ENCODE assay signal across 8 mouse cellular contexts in the genomic region with DNA sequence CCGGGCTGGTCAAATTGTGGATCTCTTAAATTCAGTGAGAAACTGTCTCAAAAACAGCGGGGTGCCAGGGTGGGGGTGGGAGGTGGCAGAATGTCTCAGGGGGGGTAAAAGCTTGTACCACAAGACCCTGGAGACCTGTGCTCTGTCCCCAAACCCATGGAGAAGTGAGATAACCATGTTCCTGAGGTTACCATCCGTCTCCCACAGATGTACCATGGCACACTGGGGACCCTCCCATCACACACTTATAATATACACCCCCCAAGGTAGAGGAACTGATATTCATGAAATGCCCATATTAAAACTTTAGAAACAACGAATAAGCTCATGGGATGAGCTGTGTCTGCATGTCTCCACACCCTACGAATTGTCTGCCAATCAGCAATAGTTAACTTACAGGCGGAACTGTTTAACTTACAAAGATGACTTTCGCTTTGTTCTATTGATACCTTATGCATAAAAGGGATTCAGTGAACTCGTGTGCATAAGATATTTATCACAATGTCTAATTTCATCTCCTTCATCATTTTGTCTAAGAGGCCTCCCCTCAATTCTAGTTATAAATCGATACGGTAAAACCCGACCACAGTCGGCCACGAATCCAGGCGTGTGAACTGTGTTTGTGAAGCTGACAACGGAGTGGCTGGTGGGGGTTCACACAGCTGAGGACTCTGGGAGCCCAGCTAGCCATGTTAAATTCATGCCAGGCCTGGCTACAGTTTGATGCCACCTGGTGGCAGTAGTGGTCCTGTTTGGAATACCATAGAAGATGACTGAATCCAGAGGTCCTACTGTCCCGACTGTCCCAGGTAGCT. TPM values are rescaled to one million over a fixed set of nuclear protein-coding genes. Genes with fewer than 3 reads are reported as not detected.
DNase-seq lines count a peak whose midpoint lies in the region; ATAC-seq and TF ChIP-seq lines count a peak whose summit lies in the region.

No protein-coding gene starts in this region.

- peak overlapping the region; percentile 23; the same call in 1 of the 2 replicates for H3K9ac ChIP-seq in hindbrain, embryonic 11.5 days (ENCODE audit: low read depth, low read length)
- H3K9ac ChIP-seq in lung, postnatal 0 days (replicated peaks; ENCODE audit: low read depth) = no peak overlapping the region; the same call in 1 of the 2 replicates

- peak; percentile 81 for TF ChIP-seq CTCF in lung, postnatal 0 days (IDR thresholded peaks at IDR 0.05)

- H3K27ac ChIP-seq in hindbrain, embryonic 11.5 days (ENCODE audit: low read depth, low read length) = no peak overlapping the region
- H3K27ac ChIP-seq in lung, postnatal 0 days (ENCODE audit: low read length) = no peak overlapping the region

- no peaks in the 10 kb centered on the region for H3K36me3 ChIP-seq in hindbrain, embryonic 11.5 days (ENCODE audit: control insufficient read depth, insufficient read depth, low read length)
- no peaks in the 10 kb centered on the region for H3K36me3 ChIP-seq in lung, postnatal 0 days (ENCODE audit: insufficient read depth, low read length)

- peaks cover 3% of the 10 kb centered on the region; the same call in 1 of the 2 replicates for H3K4me1 ChIP-seq in hindbrain, embryonic 11.5 days (replicated peaks; ENCODE audit: control insufficient read depth, insufficient read depth, low read length)
- H3K4me1 ChIP-seq in lung, postnatal 0 days (ENCODE audit: insufficient read depth, low read depth, low read length) = no peaks in the 10 kb centered on the region

- TF ChIP-seq EP300 in lung, postnatal 0 days (IDR thresholded peaks at IDR 0.05) = no peak

- DNase-seq in Muller cell, postnatal 12 days (ENCODE audit: inconsistent ontology term) = peak; percentile 65
- peak; percentile 73 for DNase-seq in cerebellum, adult 9-11 months
- DNase-seq in frontal cortex, adult 2 months (ENCODE audit: extremely low spot score in 1 of 2, low spot score in 1 of 2) = peak; percentile 69 to 87
- DNase-seq in hindbrain, embryonic 11.5 days (ENCODE audit: low spot score) = peak; percentile 86
- DNase-seq in layer of hippocampus, postnatal 10 days (ENCODE audit: low spot score in 2 of 2) = peak; percentile 79 to 83
- DNase-seq in lung, postnatal 0 days (ENCODE audit: low spot score) = peak; percentile 78
- DNase-seq in ovary, postnatal 36 days (ENCODE audit: low spot score) = peak; percentile 68
- DNase-seq in thymus, postnatal 14 days = peak; percentile 73

- peak overlapping the region; percentile 32 for H3K4me2 ChIP-seq in hindbrain, embryonic 11.5 days (replicated peaks; ENCODE audit: low read depth, low read length)
- H3K4me2 ChIP-seq in lung, postnatal 0 days (replicated peaks; ENCODE audit: low read depth, low read length) = peak overlapping the region; percentile 44

- WGBS in hindbrain, embryonic 11.5 days = 28% methylated on average over 16 of the region's 16 CpGs
- WGBS in lung, postnatal 0 days = 22% methylated on average over 16 of the region's 16 CpGs

- peak; percentile 82 for ATAC-seq in hindbrain, embryonic 11.5 days (ENCODE audit: low FRiP score)
- ATAC-seq in lung, postnatal 0 days = peak; percentile 77

- H3K27me3 ChIP-seq in hindbrain, embryonic 11.5 days (ENCODE audit: control insufficient read depth, insufficient read depth, low read length) = no peaks in the 10 kb centered on the region
- no peaks in the 10 kb centered on the region for H3K27me3 ChIP-seq in lung, postnatal 0 days (replicated peaks; ENCODE audit: insufficient read depth, low read length)

- no peaks in the 10 kb centered on the region for H3K9me3 ChIP-seq in hindbrain, embryonic 11.5 days (ENCODE audit: control insufficient read depth, low read length)
- H3K9me3 ChIP-seq in lung, postnatal 0 days (ENCODE audit: low read length) = no peaks in the 10 kb centered on the region

- H3K4me3 ChIP-seq in hindbrain, embryonic 11.5 days (ENCODE audit: low read depth, low read length) = no peak overlapping the region
- H3K4me3 ChIP-seq in lung, postnatal 0 days (ENCODE audit: low read depth, low read length) = peak overlapping the region; percentile 23

RNA-seq across cellular contexts. Expression of gene Bend3, which starts 26.6 kb away (rescaled TPM):
- polyA plus RNA-seq in frontal cortex, adult 2 months (2012; rRNA removed) = 4.6 and 5.0 TPM in 2 replicates
- polyA plus RNA-seq in hindbrain, embryonic 11.5 days (2014; fragmentation: Nextera tagmentation; extraction: Ambion mirVana) = 8.7 and 8.8 TPM in 2 replicates
- total RNA-seq in layer of hippocampus, postnatal 10 days (2021) = 1 to 10 TPM; 5.8 to 8.9 TPM
- polyA plus RNA-seq in lung, postnatal 0 days (2015; fragmentation: Nextera tagmentation; extraction: Ambion mirVana) = 0.81 and 0.89 TPM in 2 replicates
